Mouse (Mus musculus): ENCODE measurements around the gene Mgmt. TPM values are rescaled to one million over a fixed set of nuclear protein-coding genes. Genes with fewer than 3 reads are reported as not detected.

The Mgmt gene
- polyA plus RNA-seq, 1 experiment, result 0.56 TPM

GRCm38 (mm10) chr7:136945697-136946096, 51.3 kb downstream of the Mgmt start:
- TF ChIP-seq CTCF (IDR thresholded peaks at IDR 0.05; ENCODE audit: extremely low read depth, insufficient read length, insufficient replicate concordance, low read depth, low read length) (no peak), POLR2A (IDR thresholded peaks at IDR 0.05; ENCODE audit: low read depth, low read length) (no peak)
- H3K4me1 ChIP-seq (ENCODE audit: control insufficient read depth, insufficient read depth, insufficient read length, low read length), result no peaks in the 10 kb centered on the region
- no peak overlapping the region for H3K27ac ChIP-seq (ENCODE audit: insufficient read depth, low read depth, low read length)
- no peak overlapping the region for H3K4me3 ChIP-seq (ENCODE audit: low read depth, low read length)
- H3K27me3 ChIP-seq (ENCODE audit: control insufficient read depth, insufficient read depth, low read length), result no peaks in the 10 kb centered on the region
- no peaks in the 10 kb centered on the region for H3K36me3 ChIP-seq (ENCODE audit: control insufficient read depth, insufficient read depth, low read length)
- 86% methylated on average over 10 of the region's 10 CpGs for WGBS

- Histone ChIP-seq H3K4me3 (ENCODE audit: low read depth, low read length) (no peak overlapping the region), H3K4me1 (ENCODE audit: control insufficient read depth, insufficient read depth, insufficient read length, low read length) (no peaks in the 10 kb centered on the region), H3K27me3 (ENCODE audit: control insufficient read depth, insufficient read depth, low read length) (no peaks in the 10 kb centered on the region), H3K27ac (ENCODE audit: insufficient read depth, low read depth, low read length) (no peak overlapping the region), H3K36me3 (ENCODE audit: control insufficient read depth, insufficient read depth, low read length) (no peaks in the 10 kb centered on the region)
- WGBS, result 88% methylated on average over 9 of the region's 9 CpGs
- TF ChIP-seq CTCF (IDR thresholded peaks at IDR 0.05; ENCODE audit: extremely low read depth, insufficient read length, insufficient replicate concordance, low read depth, low read length), result no peak
- no peak for TF ChIP-seq POLR2A (IDR thresholded peaks at IDR 0.05; ENCODE audit: low read depth, low read length)
Observed at GRCm38 (mm10) chr7:136946131-136946530, 51.7 kb downstream of the Mgmt start.

- Histone ChIP-seq H3K36me3 (ENCODE audit: control insufficient read depth, insufficient read depth, low read length) (no peaks in the 10 kb centered on the region), H3K4me3 (ENCODE audit: low read depth, low read length) (no peak overlapping the region), H3K27me3 (ENCODE audit: control insufficient read depth, insufficient read depth, low read length) (no peaks in the 10 kb centered on the region), H3K27ac (ENCODE audit: insufficient read depth, low read depth, low read length) (no peak overlapping the region), H3K4me1 (ENCODE audit: control insufficient read depth, insufficient read depth, insufficient read length, low read length) (no peaks in the 10 kb centered on the region)
- TF ChIP-seq POLR2A (IDR thresholded peaks at IDR 0.05; ENCODE audit: low read depth, low read length), result no peak
- 82% methylated on average over 6 of the region's 6 CpGs for WGBS
Observed at GRCm38 (mm10) chr7:136948275-136948810, 53.9 kb downstream of the Mgmt start.

DNA sequence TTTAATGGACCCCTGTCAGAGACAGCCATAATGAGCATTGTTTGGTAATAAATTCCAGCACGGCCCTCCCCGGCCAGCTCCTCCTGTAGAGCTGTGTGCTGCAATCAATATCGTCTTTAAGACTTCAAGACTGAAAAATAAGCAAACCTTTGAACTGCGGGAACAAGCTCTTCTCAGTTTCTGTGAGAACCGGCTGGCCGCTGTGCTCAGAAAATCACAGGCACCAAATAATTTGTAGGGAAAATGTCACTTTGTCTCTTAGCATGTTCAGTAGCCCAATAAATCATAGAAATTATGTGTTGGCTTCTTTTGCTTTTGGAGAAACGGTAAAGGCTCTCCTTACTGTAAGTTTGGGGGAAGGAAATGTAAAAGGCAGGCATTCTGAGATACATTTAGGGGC, 58.2 kb downstream of the Mgmt start:
- Histone ChIP-seq H3K27me3 (ENCODE audit: control insufficient read depth, insufficient read depth, low read length) (no peaks in the 10 kb centered on the region), H3K4me1 (ENCODE audit: control insufficient read depth, insufficient read depth, insufficient read length, low read length) (no peaks in the 10 kb centered on the region), H3K4me3 (ENCODE audit: low read depth, low read length) (no peak overlapping the region), H3K36me3 (ENCODE audit: control insufficient read depth, insufficient read depth, low read length) (no peaks in the 10 kb centered on the region), H3K27ac (ENCODE audit: insufficient read depth, low read depth, low read length) (no peak overlapping the region)
- 26% methylated on average over 7 of the region's 7 CpGs for WGBS
- TF ChIP-seq POLR2A (IDR thresholded peaks at IDR 0.05; ENCODE audit: low read depth, low read length) (no peak), CTCF (IDR thresholded peaks at IDR 0.05; ENCODE audit: extremely low read depth, insufficient read length, insufficient replicate concordance, low read depth, low read length) (no peak)

GRCm38 (mm10) chr7:136953251-136953650, 58.8 kb downstream of the Mgmt start:
- Histone ChIP-seq H3K4me1 (ENCODE audit: control insufficient read depth, insufficient read depth, insufficient read length, low read length) (no peaks in the 10 kb centered on the region), H3K4me3 (ENCODE audit: low read depth, low read length) (no peak overlapping the region), H3K27me3 (ENCODE audit: control insufficient read depth, insufficient read depth, low read length) (no peaks in the 10 kb centered on the region), H3K36me3 (ENCODE audit: control insufficient read depth, insufficient read depth, low read length) (no peaks in the 10 kb centered on the region), H3K27ac (ENCODE audit: insufficient read depth, low read depth, low read length) (no peak overlapping the region)
- TF ChIP-seq POLR2A (IDR thresholded peaks at IDR 0.05; ENCODE audit: low read depth, low read length) (no peak), CTCF (IDR thresholded peaks at IDR 0.05; ENCODE audit: extremely low read depth, insufficient read length, insufficient replicate concordance, low read depth, low read length) (no peak)
- WGBS, result 45% methylated on average over 3 of the region's 3 CpGs

GRCm38 (mm10) chr7:136972361-136972760, 77.9 kb downstream of the Mgmt start:
- 91% methylated on average over 7 of the region's 7 CpGs for WGBS
- Histone ChIP-seq H3K4me3 (ENCODE audit: low read depth, low read length) (no peak overlapping the region), H3K36me3 (ENCODE audit: control insufficient read depth, insufficient read depth, low read length) (no peaks in the 10 kb centered on the region), H3K27ac (ENCODE audit: insufficient read depth, low read depth, low read length) (no peak overlapping the region), H3K27me3 (ENCODE audit: control insufficient read depth, insufficient read depth, low read length) (no peaks in the 10 kb centered on the region), H3K4me1 (ENCODE audit: control insufficient read depth, insufficient read depth, insufficient read length, low read length) (no peaks in the 10 kb centered on the region)
- TF ChIP-seq POLR2A (IDR thresholded peaks at IDR 0.05; ENCODE audit: low read depth, low read length) (no peak), CTCF (IDR thresholded peaks at IDR 0.05; ENCODE audit: extremely low read depth, insufficient read length, insufficient replicate concordance, low read depth, low read length) (no peak)

GRCm38 (mm10) chr7:136975001-136975400, 80.6 kb downstream of the Mgmt start:
- 94% methylated on average over 5 of the region's 5 CpGs for WGBS
- no peak overlapping the region for H3K27ac ChIP-seq (ENCODE audit: insufficient read depth, low read depth, low read length)
- no peak for TF ChIP-seq CTCF (IDR thresholded peaks at IDR 0.05; ENCODE audit: extremely low read depth, insufficient read length, insufficient replicate concordance, low read depth, low read length)
- no peaks in the 10 kb centered on the region for H3K27me3 ChIP-seq (ENCODE audit: control insufficient read depth, insufficient read depth, low read length)
- no peak overlapping the region for H3K4me3 ChIP-seq (ENCODE audit: low read depth, low read length)
- H3K4me1 ChIP-seq (ENCODE audit: control insufficient read depth, insufficient read depth, insufficient read length, low read length), result no peaks in the 10 kb centered on the region
- H3K36me3 ChIP-seq (ENCODE audit: control insufficient read depth, insufficient read depth, low read length), result no peaks in the 10 kb centered on the region

DNA sequence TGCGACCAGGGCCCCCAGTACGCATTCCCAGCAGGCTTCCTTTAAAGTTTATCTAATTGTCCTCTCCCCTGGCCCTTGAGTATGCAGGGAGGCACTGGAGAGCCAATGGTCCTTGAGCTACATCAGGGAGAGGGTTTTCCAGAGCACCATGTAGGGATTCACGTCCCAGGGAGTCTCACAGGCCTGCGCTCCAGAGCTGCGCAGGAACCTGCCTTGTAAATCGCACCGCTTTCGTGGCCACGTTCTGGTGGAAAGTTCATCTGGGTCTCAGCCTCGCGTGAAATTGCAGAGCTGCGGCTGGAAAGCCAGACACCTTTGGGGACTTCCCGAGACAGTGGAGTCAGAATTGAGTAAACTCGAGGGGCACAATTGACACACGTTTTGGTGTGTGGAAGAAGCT, 103.0 kb downstream of the Mgmt start:
- no peaks in the 10 kb centered on the region for H3K4me1 ChIP-seq (ENCODE audit: control insufficient read depth, insufficient read depth, insufficient read length, low read length)
- TF ChIP-seq CTCF (IDR thresholded peaks at IDR 0.05; ENCODE audit: extremely low read depth, insufficient read length, insufficient replicate concordance, low read depth, low read length) (no peak), POLR2A (IDR thresholded peaks at IDR 0.05; ENCODE audit: low read depth, low read length) (no peak)
- H3K4me3 ChIP-seq (ENCODE audit: low read depth, low read length), result no peak overlapping the region
- no peaks in the 10 kb centered on the region for H3K27me3 ChIP-seq (ENCODE audit: control insufficient read depth, insufficient read depth, low read length)
- no peaks in the 10 kb centered on the region for H3K36me3 ChIP-seq (ENCODE audit: control insufficient read depth, insufficient read depth, low read length)
- 92% methylated on average over 15 of the region's 15 CpGs for WGBS
- H3K27ac ChIP-seq (ENCODE audit: insufficient read depth, low read depth, low read length), result no peak overlapping the region
